Mouse (Mus musculus) ES-E14 (cell line): ENCODE measurements around the gene Hectd2.

ENCODE experiments used
- CHD2 ChIP-seq: IDR thresholded peaks from 2 replicates; pipeline ENCODE4 v1.6.1; 2014; ENCODE audit warnings: mild to moderate bottlenecking, low read depth, low read length, inconsistent platforms
- ZC3H11A ChIP-seq: IDR thresholded peaks from 2 replicates; pipeline ENCODE4 v1.6.1; 2012; ENCODE audit warnings: low read depth, mild to moderate bottlenecking, inconsistent platforms, low read length, borderline replicate concordance

DNA sequence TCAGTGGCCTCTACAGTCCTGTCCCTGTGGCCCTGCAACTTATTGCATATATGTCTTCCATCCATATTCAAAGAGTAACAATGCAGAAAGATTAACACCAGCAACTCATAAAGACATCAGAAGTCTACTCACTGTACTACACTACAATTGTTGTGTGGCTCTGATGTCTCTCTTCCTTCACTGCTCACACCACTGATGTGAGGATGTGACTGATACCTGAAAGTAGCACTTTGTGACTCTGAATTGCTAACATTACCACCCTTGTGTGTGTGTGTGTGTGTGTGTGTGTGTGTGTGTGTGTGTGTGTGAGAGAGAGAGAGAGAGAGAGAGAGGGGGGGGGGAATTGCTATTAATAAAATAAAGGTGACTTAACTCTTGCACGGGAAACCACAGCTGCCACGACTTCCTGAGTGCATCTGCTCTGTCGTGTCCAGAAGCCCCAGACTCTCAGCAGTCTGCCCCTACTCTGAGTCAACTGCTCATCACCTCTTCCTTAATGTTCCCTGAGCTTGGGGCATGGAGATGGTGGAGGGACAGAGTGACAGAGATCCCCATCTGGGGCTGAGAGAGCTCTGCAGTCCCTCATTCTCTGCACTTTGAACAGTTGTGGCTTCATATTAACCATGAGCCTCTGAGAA is 31.8 kb upstream of the Hectd2 start:
- TF ChIP-seq CHD2 = no peak
- TF ChIP-seq ZC3H11A = no peak
